Mouse (Mus musculus): ENCODE measurements around the gene Zbtb34. TPM values are rescaled to one million over a fixed set of nuclear protein-coding genes. Genes with fewer than 3 reads are reported as not detected.
A peak's percentile ranks its signal among the peaks of the same experiment; 100 is the strongest.

Gene Zbtb34
- total RNA-seq, 2 experiments from 2014 or later = 8.1 to 21.1 TPM

DNA sequence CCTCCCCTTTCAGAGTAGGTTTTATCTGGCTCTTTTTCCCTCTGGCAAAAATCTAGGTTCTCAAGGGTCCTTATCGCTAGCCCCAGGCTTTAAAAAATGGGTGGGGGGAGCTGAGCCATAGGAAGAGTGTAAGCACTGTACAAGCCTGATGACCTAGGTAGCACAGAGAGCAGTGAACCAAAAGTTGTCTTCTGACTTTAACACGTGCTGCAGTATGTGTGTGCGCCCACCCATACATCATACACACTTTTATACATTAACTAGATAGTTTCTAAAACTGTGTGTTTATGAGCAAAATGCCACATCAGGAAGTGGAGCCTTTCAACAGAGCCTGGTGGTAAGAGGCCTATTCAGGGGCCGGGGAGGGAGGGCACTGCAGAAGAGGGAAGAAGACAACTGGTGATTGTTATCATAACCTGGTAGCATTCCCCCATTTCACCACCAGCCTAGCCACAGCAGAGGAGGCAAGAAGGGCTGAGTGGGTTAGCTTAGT is 27.6 kb downstream of the Zbtb34 start:
- ATAC-seq (ENCODE audit: poor library complexity, severe bottlenecking) = peak; percentile 87

DNA sequence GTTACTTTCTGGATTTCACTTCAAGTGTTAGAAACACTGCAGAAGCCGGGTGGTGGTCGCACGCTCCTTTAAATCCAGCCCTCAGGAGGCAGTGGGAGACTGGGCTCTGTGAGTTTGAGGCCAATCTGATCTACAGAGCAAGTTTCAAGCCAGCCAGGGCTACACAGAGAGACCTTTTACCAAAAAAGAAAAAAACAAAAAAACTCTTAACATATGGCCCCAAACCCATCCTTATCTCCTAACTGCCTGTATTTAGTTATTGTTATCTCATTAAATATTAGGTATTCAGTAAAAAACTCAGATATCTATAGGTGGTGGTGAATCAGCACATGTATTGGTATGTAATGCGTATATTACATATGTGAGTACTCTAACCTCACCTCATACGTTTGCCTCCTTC is 28.5 kb downstream of the Zbtb34 start:
- no peak for ATAC-seq (ENCODE audit: poor library complexity, severe bottlenecking)

GRCm38 (mm10) chr2:33402236-33402635 is 28.9 kb downstream of the Zbtb34 start:
- peak; percentile 60 for ATAC-seq (ENCODE audit: poor library complexity, severe bottlenecking)

DNA sequence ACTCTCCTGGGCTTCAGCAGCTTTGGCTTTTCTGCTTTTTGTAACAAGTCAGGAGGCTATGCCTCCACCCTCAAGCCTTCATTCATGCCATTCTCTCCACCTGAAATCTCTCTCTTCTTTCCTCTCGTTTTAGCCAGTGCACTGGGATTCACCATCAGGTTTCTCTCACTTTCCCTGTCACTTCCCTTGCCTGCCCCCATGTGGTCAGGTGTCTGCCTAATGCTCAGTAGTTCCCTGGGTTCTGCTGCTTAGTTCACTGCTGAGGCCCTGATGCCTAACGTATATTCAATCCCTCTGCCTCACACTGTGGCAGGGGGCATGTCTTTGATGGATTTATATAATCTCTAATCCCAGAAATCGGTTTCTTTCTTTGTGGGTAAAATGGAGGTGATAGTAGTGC is 29.9 kb downstream of the Zbtb34 start:
- no peak for ATAC-seq (ENCODE audit: poor library complexity, severe bottlenecking)

- ATAC-seq (ENCODE audit: poor library complexity, severe bottlenecking) = no peak
These were observed 30.6 kb downstream of the Zbtb34 start for GRCm38 (mm10) chr2:33400541-33400940.

- no peak for ATAC-seq (ENCODE audit: poor library complexity, severe bottlenecking)
These were observed 32.0 kb downstream of the Zbtb34 start for GRCm38 (mm10) chr2:33399091-33399490.

GRCm38 (mm10) chr2:33397036-33397435 is 34.1 kb downstream of the Zbtb34 start:
- no peak for ATAC-seq (ENCODE audit: poor library complexity, severe bottlenecking)

DNA sequence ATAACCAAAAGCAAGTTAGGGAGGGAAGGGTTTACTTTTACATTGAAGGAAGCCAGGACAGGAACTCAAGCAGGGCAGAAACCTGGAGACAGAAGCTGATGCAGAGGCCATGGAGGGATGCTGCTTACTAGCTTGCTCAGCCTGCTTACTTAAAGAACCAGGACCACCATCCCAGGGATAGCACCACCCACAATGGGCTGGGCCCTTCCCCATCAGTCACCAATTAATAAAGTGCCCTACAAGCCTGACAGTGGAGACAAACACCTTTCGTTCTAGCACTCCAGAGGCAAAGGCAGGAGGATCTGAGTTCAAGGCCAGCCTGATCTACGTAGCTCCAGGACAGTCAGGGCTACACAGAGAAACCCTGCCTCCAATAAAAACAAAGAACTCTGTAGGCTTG is 36.1 kb downstream of the Zbtb34 start:
- no peak for ATAC-seq (ENCODE audit: poor library complexity, severe bottlenecking)

GRCm38 (mm10) chr2:33393951-33394635 is 37.0 kb downstream of the Zbtb34 start:
- ATAC-seq (ENCODE audit: poor library complexity, severe bottlenecking) = no peak

DNA sequence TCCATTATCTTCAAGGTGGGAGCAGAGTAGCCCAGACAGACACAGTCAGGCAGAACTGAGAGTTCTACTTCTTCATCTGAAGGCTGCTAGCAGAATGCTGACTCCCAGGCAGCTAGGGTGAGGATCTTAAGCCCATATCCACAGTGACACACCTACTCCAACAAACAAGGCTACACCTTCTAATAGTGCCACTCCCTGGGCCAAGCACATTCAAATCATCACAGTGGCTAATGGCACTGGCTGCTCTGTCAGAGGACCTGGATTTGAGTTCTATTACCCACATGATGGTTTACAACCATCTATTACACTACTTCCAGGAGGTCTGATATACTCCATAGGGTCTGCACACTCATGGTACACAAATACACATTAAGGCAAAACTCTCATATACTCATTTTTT is 38.1 kb downstream of the Zbtb34 start:
- ATAC-seq (ENCODE audit: poor library complexity, severe bottlenecking) = no peak

DNA sequence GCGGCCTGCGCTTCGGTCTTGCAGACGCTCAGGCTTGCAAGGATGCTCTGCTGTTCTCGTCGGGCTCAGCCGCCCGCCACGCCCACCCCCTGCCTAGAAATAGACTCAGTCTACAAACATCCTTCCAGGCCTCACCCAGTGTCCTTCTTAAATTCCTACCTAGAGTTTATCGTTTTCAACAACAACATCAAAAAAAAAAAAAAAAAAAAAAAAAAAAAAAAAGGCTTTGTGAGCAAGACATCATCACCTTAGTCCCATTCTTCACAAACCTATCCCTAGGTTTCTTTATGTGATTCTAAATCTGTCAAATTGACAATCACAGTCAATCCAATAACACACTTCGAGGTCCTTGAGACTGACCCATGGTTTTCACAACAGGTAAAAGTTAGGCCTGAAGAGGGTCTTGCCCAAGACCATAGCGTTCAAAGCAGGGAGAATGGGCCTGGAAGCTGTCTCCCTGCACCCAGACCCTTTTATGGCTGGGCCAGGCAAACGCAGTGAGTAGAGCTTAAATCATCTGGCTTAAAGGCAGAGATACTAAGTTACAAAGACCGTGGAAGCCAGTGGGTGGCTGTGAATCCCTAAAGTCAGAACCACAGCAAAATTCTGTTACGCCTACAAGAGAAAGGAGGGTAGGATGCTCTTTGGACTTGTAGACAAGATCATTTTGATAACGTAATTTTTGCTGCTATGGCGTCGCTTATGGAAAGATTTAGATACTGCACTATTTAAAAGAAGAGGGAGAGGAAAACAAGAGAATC is 59.3 kb downstream of the Zbtb34 start:
- no peak for ATAC-seq (ENCODE audit: poor library complexity, severe bottlenecking)

DNA sequence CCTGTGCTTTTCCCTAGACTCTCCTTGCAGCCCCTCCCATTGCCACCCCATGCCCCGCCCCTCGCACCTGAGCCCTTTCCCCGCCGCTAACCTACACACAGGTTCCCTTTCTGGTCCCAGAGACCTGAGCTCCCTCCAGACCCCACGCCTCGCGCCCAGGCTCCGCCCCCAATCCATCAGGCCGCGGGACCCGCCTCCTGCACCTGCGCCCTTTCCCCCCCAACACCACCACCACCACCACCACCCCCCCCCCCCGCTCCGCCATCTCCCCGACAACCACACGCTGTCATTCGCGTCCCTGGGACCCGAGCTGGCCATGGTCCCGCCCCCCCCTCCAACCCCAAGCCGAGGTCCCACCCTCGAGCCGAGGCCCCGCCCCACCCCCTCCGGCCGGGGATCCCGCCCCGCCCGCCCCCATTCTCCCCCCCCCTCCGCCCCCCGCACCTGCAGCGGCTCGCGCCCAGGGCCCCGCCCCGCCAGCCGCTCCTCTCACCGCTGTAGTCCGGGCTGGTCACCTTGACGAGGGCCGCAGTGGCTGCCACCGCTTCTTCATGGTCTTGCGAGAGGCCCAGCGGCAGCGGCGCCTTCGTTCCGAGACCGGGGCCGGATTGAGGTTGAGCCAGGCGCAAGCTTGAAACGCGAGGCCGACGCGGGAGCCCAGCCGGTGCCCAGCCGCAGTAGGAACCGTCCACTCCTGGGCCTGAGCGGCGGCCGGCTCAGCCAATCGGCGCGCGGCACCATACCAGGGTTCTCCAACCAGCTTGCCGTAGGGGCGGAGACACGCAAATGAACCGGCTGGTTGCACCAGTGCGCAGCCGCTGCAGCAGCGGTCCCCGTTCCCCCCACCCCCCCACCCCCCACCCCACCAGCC is 60.1 kb downstream of the Zbtb34 start, which contains the start of gene Ralgps1:
Gene Ralgps1, minus strand, starts transcription at position 710 of the 871 bp plus-strand sequence.
- peak; percentile 100 for ATAC-seq (ENCODE audit: poor library complexity, severe bottlenecking)

DNA sequence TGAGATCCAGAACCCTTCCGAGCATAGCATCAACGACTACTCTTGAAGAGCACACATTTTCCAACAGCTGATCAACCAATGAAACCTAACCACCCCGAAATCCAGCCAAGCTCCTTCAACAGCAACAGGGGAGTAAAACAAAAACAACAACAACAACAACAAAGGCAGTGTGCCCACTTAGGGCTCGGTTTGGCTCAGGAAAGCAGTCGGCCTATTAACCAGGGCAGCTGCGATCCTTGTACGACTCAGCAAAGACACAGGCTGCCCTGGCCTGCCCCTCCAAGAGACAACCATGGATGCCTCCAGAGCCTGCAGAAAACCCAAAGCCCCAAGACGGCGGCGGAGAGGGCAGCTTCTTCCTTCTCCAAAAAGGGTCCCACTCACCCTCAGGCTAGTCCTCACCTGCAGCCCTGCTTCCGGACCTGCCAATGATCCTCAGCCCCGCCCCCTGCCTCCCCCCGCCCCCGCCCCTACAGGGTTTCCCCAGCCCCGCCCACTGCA is 60.8 kb downstream of the Zbtb34 start:
- ATAC-seq (ENCODE audit: poor library complexity, severe bottlenecking) = no peak

DNA sequence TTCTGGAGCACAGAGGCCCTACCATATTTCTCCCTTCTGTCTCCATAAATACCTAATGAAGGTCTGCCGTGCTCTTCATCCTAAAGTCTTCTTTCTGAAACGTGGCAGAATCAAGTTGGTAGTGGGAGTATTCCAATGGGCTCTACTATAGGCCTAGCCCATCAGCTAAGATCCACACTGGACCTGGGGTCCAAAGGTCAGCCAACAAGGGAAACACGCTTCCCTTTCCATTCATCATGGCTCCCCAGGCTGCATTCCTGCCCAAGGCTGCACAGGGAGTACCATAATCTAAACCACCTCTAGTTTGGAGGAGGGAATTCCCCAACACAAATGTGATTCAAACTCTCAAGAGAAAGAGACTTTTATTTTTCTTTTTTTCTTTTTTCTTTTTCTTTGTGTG is 61.7 kb downstream of the Zbtb34 start:
- ATAC-seq (ENCODE audit: poor library complexity, severe bottlenecking) = no peak

GRCm38 (mm10) chr2:33368486-33368885 is 62.6 kb downstream of the Zbtb34 start:
- ATAC-seq (ENCODE audit: poor library complexity, severe bottlenecking) = no peak

GRCm38 (mm10) chr2:33365703-33366471 is 65.2 kb downstream of the Zbtb34 start:
- ATAC-seq (ENCODE audit: poor library complexity, severe bottlenecking) = no peak

- ATAC-seq (ENCODE audit: poor library complexity, severe bottlenecking) = no peak
These were observed 66.5 kb downstream of the Zbtb34 start for GRCm38 (mm10) chr2:33364656-33365055.

DNA sequence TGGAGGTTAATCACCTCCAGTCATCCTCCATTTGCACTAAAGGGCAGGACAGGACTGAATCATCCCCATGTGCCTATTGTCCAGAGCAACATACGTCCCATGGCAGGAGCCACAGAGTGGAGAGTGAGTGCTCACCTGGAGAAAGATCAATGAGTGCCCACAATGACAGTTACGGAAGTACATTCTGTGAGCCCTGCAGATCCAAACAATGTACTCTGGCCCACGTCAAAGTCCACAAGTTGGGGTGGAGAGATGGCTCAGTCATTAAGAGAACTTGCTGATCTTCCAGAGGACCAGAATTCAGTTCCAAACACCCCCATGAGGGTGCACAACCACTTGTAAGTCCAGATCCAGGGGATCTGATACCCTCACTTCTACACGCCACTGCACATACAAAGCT is 67.2 kb downstream of the Zbtb34 start:
- no peak for ATAC-seq (ENCODE audit: poor library complexity, severe bottlenecking)

DNA sequence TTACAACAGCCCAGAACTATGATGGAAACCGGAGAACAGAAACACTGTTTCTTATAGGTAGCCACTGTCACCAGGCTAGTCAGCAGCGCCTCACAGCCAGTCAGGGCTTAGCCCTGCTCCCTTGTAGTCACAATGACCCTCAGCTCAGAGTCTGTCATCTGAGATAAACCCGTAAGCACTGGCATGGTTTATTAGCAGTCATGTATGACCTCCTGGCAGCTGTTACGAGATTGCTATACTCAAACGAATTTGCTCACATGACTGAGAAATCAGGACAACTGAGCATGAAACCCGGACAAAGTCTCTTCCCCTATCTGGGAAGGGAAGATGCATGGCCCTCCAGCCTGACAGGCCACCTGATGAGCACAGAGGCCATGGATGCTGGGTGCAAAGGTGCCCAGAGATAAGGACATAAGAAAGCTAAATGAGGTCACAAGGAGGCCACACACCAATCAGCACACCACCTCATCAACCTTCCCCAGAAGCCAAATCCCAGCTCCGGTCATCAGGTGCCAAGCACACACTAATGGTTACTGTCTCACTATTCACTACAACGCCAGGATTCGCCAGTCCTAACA is 69.9 kb downstream of the Zbtb34 start:
- ATAC-seq (ENCODE audit: poor library complexity, severe bottlenecking) = no peak

- no peak for ATAC-seq (ENCODE audit: poor library complexity, severe bottlenecking)
These were observed 70.6 kb downstream of the Zbtb34 start for GRCm38 (mm10) chr2:33360564-33360963.

Measured in megakaryocyte, adult 5-6 weeks (primary cell).